Mouse (Mus musculus) neural tube, embryonic 13.5 days (tissue): ENCODE data around the gene Letm1. TPM values are rescaled to one million over a fixed set of nuclear protein-coding genes. Genes with fewer than 3 reads are reported as not detected.
A peak's percentile ranks its signal among the peaks of the same experiment; 100 is the strongest.

ENCODE experiments used
- ATAC-seq: fragments of 200-750 bp; cut with Nextera tagmentation; 2 replicates; pipeline ENCODE4 v1.8.0; 2017; ENCODE audit warnings: low read depth, mild to moderate bottlenecking, moderate TSS enrichment, moderate library complexity
- H3K27ac ChIP-seq: fragments of 300-500 bp; sonication (generic); replicated peaks from 2 replicates; pipeline ENCODE4 v1.5.1; 2015; ENCODE audit warnings: moderate library complexity, mild to moderate bottlenecking, inconsistent platforms
- H3K27me3 ChIP-seq: fragments of 300-500 bp; sonication (generic); 2 replicates; pipeline ENCODE4 v1.6.1; 2015; ENCODE audit warnings: mild to moderate bottlenecking, inconsistent platforms
- H3K36me3 ChIP-seq: fragments of 300-500 bp; sonication (generic); 2 replicates; pipeline ENCODE4 v1.6.1; 2015; ENCODE audit warnings: mild to moderate bottlenecking, inconsistent platforms
- H3K4me1 ChIP-seq: fragments of 300-500 bp; sonication (generic); replicated peaks from 2 replicates; pipeline ENCODE4 v1.6.1; 2015; ENCODE audit warnings: inconsistent platforms
- H3K4me2 ChIP-seq: fragments of 300-500 bp; sonication (generic); 2 replicates; pipeline ENCODE4 v1.6.1; 2015; ENCODE audit warnings: inconsistent platforms, mild to moderate bottlenecking, moderate library complexity
- H3K4me3 ChIP-seq: fragments of 300-500 bp; sonication (generic); 2 replicates; pipeline ENCODE4 v1.5.1; 2015; ENCODE audit warnings: mild to moderate bottlenecking, inconsistent platforms
- H3K9ac ChIP-seq: fragments of 300-500 bp; sonication (generic); 2 replicates; pipeline ENCODE4 v1.6.1; 2015; ENCODE audit warnings: moderate library complexity, mild to moderate bottlenecking, inconsistent platforms
- H3K9me3 ChIP-seq: fragments of 300-500 bp; sonication (generic); 2 replicates; pipeline ENCODE4 v1.6.1; 2016; ENCODE audit warnings: inconsistent platforms
- WGBS: fragments of 180-500 bp; shearing (Covaris S2); methylation state at CpG from one replicate; pipeline ENCODE4 v1.1.7; 2015; 5-methylcytosine and 5-hydroxymethylcytosine counted together
- polyA plus RNA-seq: library from polyadenylated mRNA; unstranded; fragments of >200 nt; fragmentation: Nextera tagmentation; extraction: Ambion mirVana; gene quantifications from 2 replicates; pipeline ENCODE4 v1.2.1, GENCODE M21; 2015

Gene Letm1
- polyA plus RNA-seq, 1 experiment from 2014 or later = 58.3 TPM

- peaks cover 28% of the 10 kb centered on the region for H3K27me3 ChIP-seq
- no peak for ATAC-seq
- H3K36me3 ChIP-seq = no peaks in the 10 kb centered on the region
- 7% methylated on average over 8 of the region's 8 CpGs for WGBS
- H3K27ac ChIP-seq = peak overlapping the region; percentile 86; the same call in 1 of the 2 replicates
- no peaks in the 10 kb centered on the region for H3K9me3 ChIP-seq
- H3K4me3 ChIP-seq = peak overlapping the region; percentile 69
- H3K9ac ChIP-seq = peak overlapping the region; percentile 81
- H3K4me1 ChIP-seq = peaks cover 58% of the 10 kb centered on the region
- H3K4me2 ChIP-seq = peak overlapping the region; percentile 86
Measured at GRCm38 (mm10) chr5:33720852-33721490, 61.6 kb downstream of the Letm1 start.

- 68% methylated on average over 5 of the region's 5 CpGs for WGBS
- Histone ChIP-seq H3K27me3 (peaks cover 18% of the 10 kb centered on the region), H3K9me3 (no peaks in the 10 kb centered on the region), H3K9ac (no peak overlapping the region), H3K4me2 (no peak overlapping the region), H3K36me3 (no peaks in the 10 kb centered on the region), H3K4me3 (no peak overlapping the region), H3K4me1 (peaks cover 34% of the 10 kb centered on the region), H3K27ac (no peak overlapping the region)
- no peak for ATAC-seq
Measured at GRCm38 (mm10) chr5:33718460-33718859, 64.2 kb downstream of the Letm1 start.

GRCm38 (mm10) chr5:33716467-33716866, 66.2 kb downstream of the Letm1 start:
- no peak overlapping the region for H3K4me2 ChIP-seq

GRCm38 (mm10) chr5:33715182-33715581, 67.4 kb downstream of the Letm1 start:
- Histone ChIP-seq H3K4me1 (0 out of 2 replicates have a peak, but pooled peaks cover 3% of the 10 kb centered on the region), H3K27me3 (peaks cover 9% of the 10 kb centered on the region), H3K4me2 (no peak overlapping the region), H3K4me3 (no peak overlapping the region), H3K36me3 (no peaks in the 10 kb centered on the region), H3K9me3 (no peaks in the 10 kb centered on the region), H3K9ac (no peak overlapping the region), H3K27ac (no peak overlapping the region)
- 26% methylated on average over 2 of the region's 2 CpGs for WGBS
- no peak for ATAC-seq

More at GRCm38 (mm10) chr5:33716467-33716866, 66.2 kb downstream of the Letm1 start:
- no peaks in the 10 kb centered on the region for H3K9me3 ChIP-seq
- H3K36me3 ChIP-seq = no peaks in the 10 kb centered on the region
- H3K27me3 ChIP-seq = peaks cover 18% of the 10 kb centered on the region
- 76% methylated on average over 6 of the region's 6 CpGs for WGBS
- H3K27ac ChIP-seq = no peak overlapping the region
- H3K4me1 ChIP-seq = peaks cover 15% of the 10 kb centered on the region
- H3K9ac ChIP-seq = no peak overlapping the region
- no peak for ATAC-seq
- no peak overlapping the region for H3K4me3 ChIP-seq

- no peak for ATAC-seq
- H3K27me3 ChIP-seq = no peaks in the 10 kb centered on the region
- 85% methylated on average over 2 of the region's 2 CpGs for WGBS
Measured at GRCm38 (mm10) chr5:33712550-33712949, 70.1 kb downstream of the Letm1 start.

GRCm38 (mm10) chr5:33709037-33709436, 73.6 kb downstream of the Letm1 start:
- ATAC-seq = no peak
- Histone ChIP-seq H3K9me3 (no peaks in the 10 kb centered on the region), H3K27me3 (no peaks in the 10 kb centered on the region), H3K27ac (no peak overlapping the region), H3K9ac (no peak overlapping the region), H3K4me2 (no peak overlapping the region), H3K4me1 (peaks cover 37% of the 10 kb centered on the region), H3K36me3 (no peaks in the 10 kb centered on the region), H3K4me3 (no peak overlapping the region)
- WGBS = 53% methylated on average over 2 of the region's 2 CpGs

More at GRCm38 (mm10) chr5:33712550-33712949, 70.1 kb downstream of the Letm1 start:
- Histone ChIP-seq H3K9ac (no peak overlapping the region), H3K27ac (no peak overlapping the region), H3K4me3 (no peak overlapping the region), H3K4me1 (peaks cover 4% of the 10 kb centered on the region; the same call in 1 of the 2 replicates), H3K9me3 (no peaks in the 10 kb centered on the region), H3K36me3 (no peaks in the 10 kb centered on the region), H3K4me2 (no peak overlapping the region)

GRCm38 (mm10) chr5:33707163-33707562, 75.5 kb downstream of the Letm1 start:
- H3K4me2 ChIP-seq = no peak overlapping the region
- WGBS = 70% methylated on average over 4 of the region's 4 CpGs
- no peak overlapping the region for H3K9ac ChIP-seq
- ATAC-seq = no peak
- H3K9me3 ChIP-seq = no peaks in the 10 kb centered on the region
- peak overlapping the region; percentile 85; the same call in 1 of the 2 replicates for H3K27ac ChIP-seq
- H3K27me3 ChIP-seq = no peaks in the 10 kb centered on the region; the same call in none of the 2 replicates
- no peaks in the 10 kb centered on the region for H3K36me3 ChIP-seq
- H3K4me1 ChIP-seq = peaks cover 45% of the 10 kb centered on the region
- no peak overlapping the region for H3K4me3 ChIP-seq

GRCm38 (mm10) chr5:33706350-33706629, 76.3 kb downstream of the Letm1 start:
- no peaks in the 10 kb centered on the region for H3K36me3 ChIP-seq
- 88% methylated on average over 1 of the region's 1 CpGs for WGBS

GRCm38 (mm10) chr5:33705612-33706349, 76.8 kb downstream of the Letm1 start:
- no peak overlapping the region for H3K9ac ChIP-seq
- H3K4me2 ChIP-seq = 0 out of 2 replicates have a peak overlapping the region, but pooled peaks have one; percentile 6
- no peaks in the 10 kb centered on the region for H3K36me3 ChIP-seq
- H3K27me3 ChIP-seq = peaks cover 4% of the 10 kb centered on the region
- ATAC-seq = peak; percentile 25; the same call in 1 of the 2 replicates
- H3K27ac ChIP-seq = peak overlapping the region; percentile 85
- H3K4me1 ChIP-seq = peaks cover 55% of the 10 kb centered on the region
- no peaks in the 10 kb centered on the region for H3K9me3 ChIP-seq
- WGBS = 17% methylated on average over 9 of the region's 9 CpGs
- no peak overlapping the region for H3K4me3 ChIP-seq

More at GRCm38 (mm10) chr5:33706350-33706629, 76.3 kb downstream of the Letm1 start:
- Histone ChIP-seq H3K27me3 (peaks cover 4% of the 10 kb centered on the region), H3K4me3 (no peak overlapping the region), H3K4me1 (peaks cover 53% of the 10 kb centered on the region), H3K9me3 (no peaks in the 10 kb centered on the region), H3K4me2 (no peak overlapping the region), H3K27ac (peak overlapping the region; percentile 85), H3K9ac (no peak overlapping the region)
- ATAC-seq = no peak

- Histone ChIP-seq H3K4me3 (no peak overlapping the region), H3K27me3 (peaks cover 4% of the 10 kb centered on the region), H3K27ac (peak overlapping the region; percentile 85), H3K4me2 (0 out of 2 replicates have a peak overlapping the region, but pooled peaks have one; percentile 6), H3K9ac (no peak overlapping the region), H3K9me3 (no peaks in the 10 kb centered on the region), H3K36me3 (no peaks in the 10 kb centered on the region), H3K4me1 (peaks cover 61% of the 10 kb centered on the region)
- WGBS = 5% methylated on average over 11 of the region's 11 CpGs
- ATAC-seq = peak; percentile 85
Measured at GRCm38 (mm10) chr5:33704945-33705611, 77.5 kb downstream of the Letm1 start.

- Histone ChIP-seq H3K36me3 (no peaks in the 10 kb centered on the region), H3K27ac (peak overlapping the region; percentile 85), H3K4me2 (no peak overlapping the region), H3K9ac (no peak overlapping the region), H3K9me3 (no peaks in the 10 kb centered on the region), H3K4me1 (peaks cover 72% of the 10 kb centered on the region), H3K4me3 (no peak overlapping the region), H3K27me3 (peaks cover 9% of the 10 kb centered on the region)
- 20% methylated on average over 8 of the region's 8 CpGs for WGBS
- ATAC-seq = peak; percentile 45
Measured at GRCm38 (mm10) chr5:33703999-33704398, 78.6 kb downstream of the Letm1 start.

GRCm38 (mm10) chr5:33701832-33702231, 80.8 kb downstream of the Letm1 start:
- Histone ChIP-seq H3K4me2 (no peak overlapping the region), H3K27me3 (peaks cover 25% of the 10 kb centered on the region), H3K36me3 (no peaks in the 10 kb centered on the region), H3K27ac (no peak overlapping the region), H3K4me3 (no peak overlapping the region), H3K4me1 (peaks cover 82% of the 10 kb centered on the region), H3K9ac (no peak overlapping the region), H3K9me3 (no peaks in the 10 kb centered on the region)
- WGBS = 79% methylated on average over 11 of the region's 11 CpGs
- no peak for ATAC-seq
